In the genomic region with DNA sequence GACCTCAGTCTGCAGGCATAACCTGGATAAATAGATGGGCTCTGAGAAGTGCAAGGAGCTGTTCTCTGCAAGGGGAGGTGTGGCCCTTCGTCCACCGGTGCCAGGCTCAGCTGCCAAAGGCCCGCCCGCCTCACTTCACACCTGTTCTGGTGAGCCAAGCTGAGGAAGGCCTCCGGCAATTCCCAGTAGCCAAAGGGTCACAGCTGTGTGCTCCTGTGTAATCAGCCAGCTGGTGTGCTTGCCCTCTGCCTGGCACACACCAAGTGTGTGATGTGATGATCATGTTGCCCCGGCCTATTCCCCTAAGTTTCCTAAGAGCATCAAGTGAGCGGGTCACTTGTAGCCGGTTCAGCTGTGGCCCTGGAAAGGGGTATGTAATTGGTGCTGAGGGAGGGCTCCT, we compare ENCODE assay signal across 13 mouse cellular contexts.
"Had no signal": no experiment of that assay in that cellular context is flagged by ENCODE, and none has a peak within 500 bp of the region (broad histone marks: within the 10 kb centered on the region; RNA-seq: fewer than 3 reads in every experiment).

No protein-coding gene starts in this region.

- H3K4me1 ChIP-seq: liver, embryonic 15.5 days had no signal

- H3K4me2 ChIP-seq: liver, embryonic 15.5 days; midbrain, embryonic 13.5 days; neural tube, embryonic 15.5 days had no signal

- H3K9me3 ChIP-seq: liver, embryonic 15.5 days; midbrain, embryonic 13.5 days; neural tube, embryonic 15.5 days had no signal

- ATAC-seq: lung, postnatal 0 days; midbrain, embryonic 13.5 days had no signal

- H3K27me3 ChIP-seq: liver, embryonic 15.5 days; midbrain, embryonic 13.5 days; neural tube, embryonic 15.5 days had no signal

- H3K27ac ChIP-seq: liver, embryonic 15.5 days; midbrain, embryonic 13.5 days; neural tube, embryonic 15.5 days had no signal

- H3K4me3 ChIP-seq: liver, embryonic 15.5 days; midbrain, embryonic 13.5 days; neural tube, embryonic 15.5 days had no signal

- DNase-seq: kidney, adult 8-10 months; kidney, postnatal 36 days; layer of hippocampus, adult 9-11 months; layer of hippocampus, postnatal 36 days; lung, adult 2 months; lung, postnatal 36 days; spleen, adult 18-20 months; thymus, adult 2 months; thymus, postnatal 36 days had no signal

- H3K9ac ChIP-seq: liver, embryonic 15.5 days; midbrain, embryonic 13.5 days; neural tube, embryonic 15.5 days had no signal
